Mouse (Mus musculus): ENCODE data around the gene Igf1r. TPM values are rescaled to one million over a fixed set of nuclear protein-coding genes. Genes with fewer than 3 reads are reported as not detected.

The Igf1r gene
- total RNA-seq, 2 experiments from 2014 or later, result 53.5 to 58.5 TPM

DNA sequence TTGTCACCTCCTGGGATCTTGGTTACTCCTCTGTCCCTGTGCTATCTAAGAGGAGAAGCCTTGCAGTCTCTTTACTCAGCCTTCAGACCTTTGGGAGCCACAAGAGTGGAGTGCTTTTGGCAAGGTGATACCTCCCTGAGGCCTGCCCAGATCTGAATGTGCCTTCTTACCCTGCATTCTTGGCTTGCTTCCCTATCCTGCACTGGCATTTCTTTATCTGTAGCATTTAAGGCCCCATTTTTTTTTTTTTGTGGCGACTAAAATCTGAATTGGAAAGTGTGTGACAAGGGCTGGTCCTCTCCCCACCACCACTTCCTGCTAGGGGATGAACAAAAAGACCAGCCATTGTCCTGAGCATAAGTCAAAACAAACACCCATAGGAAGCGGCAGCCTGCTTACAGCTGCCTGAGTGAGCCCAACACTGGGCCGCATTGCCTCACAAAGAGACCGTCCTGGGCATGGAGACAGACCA is 133.3 kb downstream of the Igf1r start:
- DNase-seq, result peak; percentile 25

GRCm38 (mm10) chr7:68087496-68087895 is 134.9 kb downstream of the Igf1r start:
- DNase-seq, result no peak

DNA sequence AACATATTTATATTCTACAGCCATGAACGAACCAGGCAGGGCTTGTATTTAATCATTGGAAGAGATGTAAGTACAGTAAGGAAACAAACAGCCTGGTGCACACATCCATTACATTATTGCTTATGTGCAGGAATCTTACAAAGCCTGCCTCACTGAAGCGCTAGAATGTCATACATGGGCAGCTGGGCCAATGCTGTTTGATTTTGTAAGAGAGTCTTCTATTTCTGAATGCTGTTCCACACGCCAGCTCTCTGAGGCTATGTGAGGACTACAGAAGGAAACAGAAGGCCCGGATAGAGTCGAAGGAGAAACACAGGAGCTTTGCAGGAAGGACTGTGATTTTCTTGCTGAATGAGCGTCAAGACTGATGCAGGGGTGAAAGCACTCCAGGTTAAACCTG is 136.2 kb downstream of the Igf1r start:
- no peak for DNase-seq

GRCm38 (mm10) chr7:68089725-68090124 is 137.1 kb downstream of the Igf1r start:
- no peak for DNase-seq

DNA sequence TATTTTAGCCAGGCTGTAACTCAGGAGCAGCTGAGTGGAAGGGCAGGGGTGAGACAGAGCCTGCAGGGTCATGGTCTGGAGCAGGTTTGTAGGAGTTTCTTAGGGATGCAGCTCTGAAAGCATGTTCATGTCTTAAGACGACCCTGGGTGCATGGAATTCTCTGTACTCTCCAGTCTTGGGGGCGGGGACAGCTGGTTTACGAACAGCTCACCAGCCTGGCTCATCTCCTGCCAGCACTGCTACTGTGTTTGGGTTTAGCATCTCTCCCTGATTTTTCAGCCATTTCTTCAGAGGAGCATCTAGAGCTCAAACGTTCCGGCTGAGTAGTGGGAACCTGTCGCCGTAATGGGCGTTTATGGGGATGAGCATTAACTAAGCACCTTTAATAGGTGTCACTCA is 137.9 kb downstream of the Igf1r start:
- no peak for DNase-seq

DNA sequence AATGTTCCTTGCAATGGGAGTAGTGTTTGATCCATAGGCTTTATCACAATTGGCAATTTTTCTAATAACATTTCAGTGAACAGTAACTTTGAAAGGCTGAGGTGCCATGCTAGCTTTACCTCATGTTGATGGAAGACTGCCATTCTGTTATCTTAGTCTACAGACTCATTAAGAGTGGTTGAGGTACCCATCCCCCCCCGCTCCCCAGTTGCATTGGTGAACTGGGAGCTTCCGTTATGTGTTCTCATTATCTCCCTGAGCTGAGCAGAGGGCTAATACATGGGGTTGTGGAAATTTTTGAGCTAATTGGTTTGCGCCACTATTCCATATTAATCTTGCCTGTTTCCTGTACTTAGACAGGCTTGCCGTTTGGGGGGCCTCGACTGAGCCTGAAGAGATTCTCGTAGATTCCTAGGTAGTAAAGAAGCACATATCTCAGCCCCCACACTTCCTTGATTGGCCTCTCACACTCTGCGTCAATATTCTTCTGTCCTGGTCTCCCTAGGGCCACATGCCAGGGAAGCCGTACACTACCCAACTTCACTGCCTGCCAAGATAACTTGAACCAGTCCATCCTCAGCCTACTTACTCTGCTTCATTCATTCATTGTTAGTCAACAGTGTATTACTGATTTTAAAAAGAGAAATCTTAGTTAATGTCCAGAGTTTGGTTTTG is 139.8 kb downstream of the Igf1r start:
- DNase-seq, result no peak

DNA sequence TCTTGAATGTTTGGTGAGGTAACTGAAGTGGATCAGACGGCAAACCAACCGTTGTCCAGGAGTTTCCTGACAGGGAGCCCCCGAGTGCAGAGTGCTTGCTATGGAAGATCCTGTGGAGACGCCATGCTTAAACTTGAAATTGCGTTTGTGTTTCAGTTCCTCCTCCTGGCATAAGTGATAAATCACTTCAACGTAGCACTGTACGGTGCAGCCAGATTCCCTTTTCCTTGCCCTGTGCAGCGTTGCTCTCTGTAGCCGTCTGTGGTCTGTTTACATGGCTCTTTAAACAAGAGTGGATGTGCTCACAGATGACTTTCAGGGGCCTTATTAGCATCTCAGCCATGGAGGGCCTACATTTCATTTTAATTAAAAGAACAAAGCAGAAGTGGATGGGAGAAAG is 141.2 kb downstream of the Igf1r start:
- no peak for DNase-seq

DNA sequence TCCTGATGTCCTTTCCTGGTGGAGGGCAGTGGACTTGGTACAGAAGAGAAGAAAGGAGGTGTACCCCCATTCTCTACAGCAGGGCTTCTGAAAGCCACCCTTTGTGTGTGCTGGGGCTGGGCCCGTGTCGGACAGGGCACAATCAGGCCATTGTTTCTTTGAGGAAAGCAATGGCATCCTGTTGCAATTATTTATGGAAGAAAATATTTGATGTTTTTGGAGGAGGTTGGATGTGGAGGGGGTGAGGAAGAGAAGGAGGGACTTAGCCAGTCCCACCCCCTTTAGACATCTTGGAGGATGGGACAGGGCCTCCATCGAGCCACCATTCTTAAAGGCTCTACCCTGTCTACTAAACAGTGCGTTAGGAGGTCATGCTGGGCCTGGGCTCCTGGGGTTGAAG is 142.9 kb downstream of the Igf1r start:
- DNase-seq, result no peak

GRCm38 (mm10) chr7:68096411-68096810 is 143.8 kb downstream of the Igf1r start:
- no peak for DNase-seq

DNA sequence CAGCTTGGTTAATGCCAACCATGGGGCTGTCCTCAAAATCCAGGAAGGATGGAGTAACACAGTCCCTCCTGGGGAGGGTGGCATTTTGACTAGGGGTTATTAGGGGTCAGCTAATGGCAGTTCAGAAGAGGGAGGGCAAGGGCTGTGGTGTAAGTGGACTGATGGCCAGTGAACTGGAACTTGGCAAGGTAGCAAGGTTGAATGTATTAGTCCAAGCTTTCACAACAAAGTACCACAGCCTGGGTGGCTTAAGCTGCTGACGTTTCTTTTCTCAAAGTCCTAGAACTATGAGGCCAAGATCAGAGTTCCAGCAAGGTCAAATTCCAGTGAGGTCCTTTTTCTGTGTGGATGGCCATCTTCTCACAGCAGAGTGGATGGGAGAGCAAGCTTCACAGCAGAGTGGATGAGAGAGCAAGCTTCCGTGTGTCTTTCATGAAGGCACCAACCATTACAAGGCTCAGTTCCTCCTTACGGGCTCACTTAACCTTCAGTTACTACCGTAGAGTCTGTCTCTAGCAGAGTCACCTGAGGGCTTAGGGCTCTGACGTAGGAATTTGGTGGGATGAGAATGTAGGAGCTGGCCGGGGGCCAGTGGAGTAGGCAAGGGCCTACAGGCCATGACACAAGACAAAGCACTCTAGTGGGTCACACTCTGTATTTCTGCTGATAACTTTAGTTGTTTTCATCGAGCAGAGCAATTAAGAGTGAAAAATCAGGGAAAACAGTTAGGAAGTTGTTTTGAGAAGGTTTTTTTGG is 144.6 kb downstream of the Igf1r start:
- DNase-seq, result no peak

DNA sequence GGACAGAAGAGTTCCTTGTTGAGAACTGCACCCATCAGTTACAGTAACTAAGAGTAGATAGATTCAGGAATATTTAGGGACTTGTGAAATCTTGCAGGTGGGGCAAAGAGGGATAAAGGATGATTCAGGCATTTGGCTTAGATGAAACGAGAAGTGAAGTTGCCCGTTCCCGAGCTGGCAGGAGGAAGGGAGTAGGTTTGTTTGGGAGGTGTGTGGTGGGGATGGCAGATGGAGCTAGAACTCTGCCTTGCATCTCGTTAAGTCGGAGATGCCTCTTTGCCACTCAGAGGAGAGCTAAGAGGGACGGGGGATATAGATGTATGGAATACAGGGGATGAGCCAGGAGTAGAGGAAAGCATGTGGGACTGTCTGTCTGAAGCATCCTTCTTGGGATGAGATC is 145.5 kb downstream of the Igf1r start:
- no peak for DNase-seq

GRCm38 (mm10) chr7:68100388-68100787 is 147.8 kb downstream of the Igf1r start:
- no peak for DNase-seq

- DNase-seq, result peak; percentile 39
Measured at GRCm38 (mm10) chr7:68102456-68103177, 150.0 kb downstream of the Igf1r start.

DNA sequence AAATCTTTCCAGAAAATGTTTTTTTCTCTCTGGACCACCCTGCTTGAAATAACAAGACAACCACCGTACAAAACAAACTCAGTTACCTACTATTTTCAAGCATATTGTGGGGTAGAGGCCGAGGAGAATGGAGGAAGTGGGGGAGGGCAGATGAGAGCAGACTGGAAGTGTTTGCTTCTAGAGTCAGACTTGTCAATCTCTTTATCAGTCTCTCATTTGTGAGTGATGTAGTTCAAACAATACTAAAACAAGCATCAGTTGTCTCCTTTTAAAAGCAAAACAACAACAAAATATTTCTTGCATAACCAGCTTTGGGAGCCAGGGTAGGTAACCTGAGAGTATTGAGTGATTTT is 150.5 kb downstream of the Igf1r start:
- no peak for DNase-seq

GRCm38 (mm10) chr7:68111532-68111931 is 158.9 kb downstream of the Igf1r start:
- no peak for DNase-seq

GRCm38 (mm10) chr7:68112582-68112981 is 160.0 kb downstream of the Igf1r start:
- no peak for DNase-seq

DNA sequence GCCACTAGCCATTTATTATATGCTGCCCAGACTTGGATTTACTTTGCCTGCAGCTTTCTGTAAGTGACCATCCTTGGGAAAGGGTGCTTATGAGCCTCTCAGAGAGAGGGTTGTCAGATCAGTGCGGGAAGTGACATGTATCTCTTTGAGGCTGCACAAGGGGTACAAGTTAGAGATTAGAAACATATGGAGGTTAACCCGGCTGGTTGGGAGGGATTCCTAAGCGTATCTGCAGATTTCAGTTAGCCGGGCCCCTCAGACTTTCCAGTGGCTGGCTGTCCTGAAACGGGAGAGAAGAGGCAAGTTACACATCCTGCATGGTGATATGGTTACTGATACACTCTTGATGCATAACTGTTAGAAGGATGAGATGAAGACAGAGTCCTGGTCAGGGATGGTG is 161.7 kb downstream of the Igf1r start:
- no peak for DNase-seq

- DNase-seq, result peak; percentile 35
Measured at GRCm38 (mm10) chr7:68114983-68115715, 162.5 kb downstream of the Igf1r start.

GRCm38 (mm10) chr7:68117567-68117966 is 164.9 kb downstream of the Igf1r start:
- DNase-seq, result no peak

DNA sequence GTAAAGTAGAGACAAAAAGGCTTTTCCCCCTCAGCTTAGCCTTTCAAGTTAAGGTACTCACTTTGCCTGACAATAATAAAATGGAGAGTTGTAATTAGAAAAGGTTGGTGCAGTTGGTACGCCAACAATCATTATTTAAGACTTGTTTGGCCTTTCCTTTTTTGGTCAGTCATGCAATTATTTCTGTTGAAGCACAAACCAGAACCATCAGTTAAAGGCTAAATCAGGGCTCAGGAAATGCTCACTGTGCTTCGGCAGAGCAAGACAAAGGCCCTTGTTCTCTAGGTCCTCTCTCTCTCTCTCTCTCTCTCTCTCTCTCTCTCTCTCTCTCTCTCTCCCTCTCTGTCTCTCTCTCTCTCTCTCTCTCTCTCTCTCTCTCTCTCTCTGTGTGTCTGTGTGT is 165.4 kb downstream of the Igf1r start:
- no peak for DNase-seq

GRCm38 (mm10) chr7:68119605-68120004 is 167.0 kb downstream of the Igf1r start:
- DNase-seq, result no peak

GRCm38 (mm10) chr7:68122418-68122817 is 169.8 kb downstream of the Igf1r start:
- no peak for DNase-seq

- DNase-seq, result no peak
Measured at GRCm38 (mm10) chr7:68125347-68125746, 172.7 kb downstream of the Igf1r start.

Data from heart, postnatal 4 days (tissue).